In genomic region chr5:136933930-136934329, GRCm38 (mm10) we compare ENCODE assay signal across 21 mouse cellular contexts. TPM values are rescaled to one million over a fixed set of nuclear protein-coding genes. Genes with fewer than 3 reads are reported as not detected.
"Had no signal": no experiment of that assay in that cellular context is flagged by ENCODE, and none has a peak within 500 bp of the region (broad histone marks: within the 10 kb centered on the region; RNA-seq: fewer than 3 reads in every experiment).

No protein-coding gene starts in this region.

- H3K36me3 ChIP-seq: midbrain, embryonic 12.5 days; neural tube, embryonic 13.5 days; neural tube, embryonic 15.5 days; stomach, embryonic 15.5 days had no signal

- H3K4me3 ChIP-seq: megakaryocyte, embryonic 14.5 days; midbrain, embryonic 12.5 days; myocyte; neural tube, embryonic 13.5 days; neural tube, embryonic 15.5 days; stomach, embryonic 15.5 days had no signal

- H3K9me3 ChIP-seq: megakaryocyte, embryonic 14.5 days; midbrain, embryonic 12.5 days; neural tube, embryonic 13.5 days; neural tube, embryonic 15.5 days; stomach, embryonic 15.5 days had no signal

- H3K4me2 ChIP-seq: lung, embryonic 14.5 days; midbrain, embryonic 12.5 days; neural tube, embryonic 13.5 days; neural tube, embryonic 15.5 days; stomach, embryonic 15.5 days had no signal

- H3K27me3 ChIP-seq: megakaryocyte, embryonic 14.5 days; midbrain, embryonic 12.5 days; neural tube, embryonic 13.5 days; neural tube, embryonic 15.5 days; stomach, embryonic 15.5 days had no signal

- H3K9ac ChIP-seq: lung, embryonic 14.5 days; midbrain, embryonic 12.5 days; neural tube, embryonic 13.5 days; neural tube, embryonic 15.5 days; stomach, embryonic 15.5 days had no signal

- ATAC-seq: midbrain, embryonic 16.5 days had no signal

- H3K27ac ChIP-seq: macrophage; midbrain, embryonic 12.5 days; neural tube, embryonic 13.5 days; neural tube, embryonic 15.5 days; stomach, embryonic 15.5 days; stomach, postnatal 0 days had no signal

- H3K4me1 ChIP-seq: stomach, embryonic 15.5 days had no signal

- DNase-seq: lung, adult 18-20 months; lung, embryonic 14.5 days; lung, postnatal 10 days; midbrain, embryonic 14.5 days; retina, postnatal 1 day; right cerebral cortex, adult 18-20 months; right cerebral cortex, postnatal 14 days; thymus, adult 18-20 months; thymus, postnatal 14 days; thymus, postnatal 36 days had no signal

RNA-seq across cellular contexts. Expression of gene Cldn15, which starts 32.5 kb away (rescaled TPM):
- polyA plus RNA-seq: macrophage; neural tube, embryonic 11.5 days had no signal

RNA-seq across cellular contexts. Expression of gene Col26a1, which starts 50.9 kb away (rescaled TPM):
- total RNA-seq: megakaryocyte progenitor cell, adult 5-6 weeks had no signal
- polyA plus RNA-seq: macrophage had no signal
